Comparison of ENCODE assay signal across 18 mouse cellular contexts in the genomic region with DNA sequence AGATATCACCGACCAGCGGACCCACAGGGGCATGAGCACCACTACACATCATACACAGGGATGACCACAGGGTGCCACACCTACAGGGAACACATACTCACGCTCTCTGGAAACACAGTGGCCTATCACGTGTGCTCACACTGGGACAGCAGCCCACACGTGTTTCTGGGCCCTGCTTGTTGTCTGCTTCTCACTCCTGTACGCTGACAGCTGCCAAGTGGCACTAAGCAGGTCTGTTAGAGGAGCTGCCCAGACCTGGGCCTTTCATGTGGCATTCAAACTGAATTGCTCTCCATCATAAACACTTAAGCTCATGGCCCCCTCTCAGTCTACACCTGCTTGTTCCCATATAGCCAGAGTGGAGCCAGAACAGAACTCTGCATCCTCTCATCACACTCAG. TPM values are rescaled to one million over a fixed set of nuclear protein-coding genes. Genes with fewer than 3 reads are reported as not detected.
A peak's percentile ranks its signal among the peaks of the same experiment; 100 is the strongest.
DNase-seq lines count a peak whose midpoint lies in the region; ATAC-seq lines count a peak whose summit lies in the region.
"Had no signal": no experiment of that assay in that cellular context is flagged by ENCODE, and none has a peak within 500 bp of the region (broad histone marks: within the 10 kb centered on the region; RNA-seq: fewer than 3 reads in every experiment).

No protein-coding gene starts in this region.

- DNase-seq in kidney, postnatal 10 days, result peak; percentile 5
- no peak for DNase-seq in kidney, postnatal 4 days
- DNase-seq in heart, adult 18-20 months, result peak; percentile 76 to 81
- DNase-seq in heart, embryonic 10.5 days (ENCODE audit: low spot score), result peak; percentile 85
- peak; percentile 47 to 54 for DNase-seq in heart, postnatal 36 days
- DNase-seq in lung, postnatal 4 days, result no peak
- DNase-seq in retina, embryonic 14.5 days (ENCODE audit: low spot score), result no peak
- DNase-seq: cerebellum, adult 9-10 months; embryo, embryonic 11 days; kidney, postnatal 14 days; thymus, postnatal 25 days had no signal

- peaks cover 48% of the 10 kb centered on the region for H3K27me3 ChIP-seq in heart, embryonic 10.5 days (ENCODE audit: insufficient read depth, poor library complexity, severe bottlenecking)
- H3K27me3 ChIP-seq: CH12.LX; limb, embryonic 12.5 days; Patski had no signal

- H3K4me1 ChIP-seq in heart, embryonic 10.5 days, result peaks cover 39% of the 10 kb centered on the region

- H3K27ac ChIP-seq in heart, embryonic 10.5 days, result no peak overlapping the region
- H3K27ac ChIP-seq: limb, embryonic 12.5 days had no signal

- H3K4me3 ChIP-seq in heart, embryonic 10.5 days, result no peak overlapping the region
- H3K4me3 ChIP-seq: erythroblast, embryonic 14.5 days; limb, embryonic 12.5 days had no signal

- WGBS in heart, embryonic 10.5 days, result 59% methylated on average over 6 of the region's 6 CpGs

- no peaks in the 10 kb centered on the region for H3K9me3 ChIP-seq in heart, embryonic 10.5 days
- H3K9me3 ChIP-seq: limb, embryonic 12.5 days had no signal

- intact Hi-C loops in heart, postnatal 36 days (cut with DNase I), result no loop called here

- no peak for ATAC-seq in megakaryocyte progenitor cell, adult 5-6 weeks (replicated peaks; ENCODE audit: poor library complexity)
- ATAC-seq: intestine, postnatal 0 days; Patski had no signal

- H3K36me3 ChIP-seq in heart, embryonic 10.5 days, result peaks cover 22% of the 10 kb centered on the region

RNA-seq across cellular contexts. Expression of a gene that starts 9.7 kb away (rescaled TPM):
- 10 to 100 TPM; 21.8 to 22.0 TPM for total RNA-seq in heart, adult 18-20 months (2021)
- polyA plus RNA-seq in heart, embryonic 10.5 days (2016; fragmentation: Nextera tagmentation; extraction: Ambion mirVana), result 28.0 and 36.5 TPM in 2 replicates
- total RNA-seq in heart, postnatal 36 days (2021), result 10 to 100 TPM; 21.1 to 26.7 TPM
- total RNA-seq in megakaryocyte progenitor cell, adult 5-6 weeks (2015), result 32.1 and 35.1 TPM in 2 replicates
- total RNA-seq in megakaryocyte progenitor cell, adult 5-6 weeks (2017), result 18.4 and 19.9 TPM in 2 replicates

RNA-seq across cellular contexts. Expression of a gene that starts 11.2 kb away (rescaled TPM):
- under 1 TPM; 0.33 to 0.60 TPM for total RNA-seq in heart, adult 18-20 months (2021)
- polyA plus RNA-seq in heart, embryonic 10.5 days (2016; fragmentation: Nextera tagmentation; extraction: Ambion mirVana), result not detected in 2 replicates
- total RNA-seq in heart, postnatal 36 days (2021), result 1 to 10 TPM in 1 of 2 experiments, under 1 TPM in 1; 0.92 to 1.0 TPM
- total RNA-seq in megakaryocyte progenitor cell, adult 5-6 weeks (2015), result not detected in 2 replicates
- not detected in 2 replicates for total RNA-seq in megakaryocyte progenitor cell, adult 5-6 weeks (2017)
- total RNA-seq: CH12.LX had no signal
- polyA plus RNA-seq: erythroblast, embryonic 14.5 days; limb, embryonic 12.5 days; liver, embryonic 16.5 days had no signal

RNA-seq across cellular contexts. Expression of a gene that starts 23.8 kb away (rescaled TPM):
- total RNA-seq in heart, adult 18-20 months (2021), result 1 to 10 TPM in 1 of 2 experiments, under 1 TPM in 1; 0.72 to 1.4 TPM
- polyA plus RNA-seq in heart, embryonic 10.5 days (2016; fragmentation: Nextera tagmentation; extraction: Ambion mirVana), result 1.5 and 5.0 TPM in 2 replicates
- total RNA-seq in heart, postnatal 36 days (2021), result under 1 TPM; 0.69 to 0.70 TPM
- total RNA-seq in megakaryocyte progenitor cell, adult 5-6 weeks (2015), result 75.0 and 75.4 TPM in 2 replicates
- 103 and 112 TPM in 2 replicates for total RNA-seq in megakaryocyte progenitor cell, adult 5-6 weeks (2017)

RNA-seq across cellular contexts. Expression of a gene that starts 51.2 kb away (rescaled TPM):
- total RNA-seq in heart, adult 18-20 months (2021), result 10 to 100 TPM; 11.5 to 16.9 TPM
- polyA plus RNA-seq in heart, embryonic 10.5 days (2016; fragmentation: Nextera tagmentation; extraction: Ambion mirVana), result 0.49 and 0.64 TPM in 2 replicates
- 10 to 100 TPM; 15.6 to 19.8 TPM for total RNA-seq in heart, postnatal 36 days (2021)
- 0.05 TPM in 1 of 2 replicates, not detected in the other for total RNA-seq in megakaryocyte progenitor cell, adult 5-6 weeks (2015)
- 0.08 TPM in 1 of 2 replicates, not detected in the other for total RNA-seq in megakaryocyte progenitor cell, adult 5-6 weeks (2017)
- polyA plus RNA-seq: erythroblast, embryonic 14.5 days had no signal

Comparison
In these comparisons a context has a peak if more than half of its experiments do, and no peak if none do; other contexts are left out.
1. DNase-seq: peak in kidney, postnatal 10 days (single experiment), heart, adult 18-20 months (2 of 2), heart, embryonic 10.5 days (single experiment) and heart, postnatal 36 days (2 of 2); none in kidney, postnatal 4 days (0 of 2), lung, postnatal 4 days (0 of 2) and retina, embryonic 14.5 days (single experiment).
2. RNA of a gene that starts 23.8 kb away (total RNA-seq): 75.0 to 112 TPM in megakaryocyte progenitor cell, adult 5-6 weeks; 0.72 to 1.4 TPM in heart, adult 18-20 months and 0.69 to 0.70 TPM in heart, postnatal 36 days; every median in the first group is over 10 times any median in the second.